Mouse (Mus musculus) bone marrow macrophage, adult 2 months (primary cell): Measurements from ENCODE around the gene Plppr1.

ENCODE experiments used
- CTCF ChIP-seq: IDR thresholded peaks from 2 replicates; pipeline ENCODE4 v1.5.1; 2012; ENCODE audit warnings: low read depth, mild to moderate bottlenecking, low read length, moderate library complexity
- POLR2A ChIP-seq: IDR thresholded peaks from 2 replicates; pipeline ENCODE4 v1.6.1; 2012; ENCODE audit warnings: mild to moderate bottlenecking, low read depth, low read length, borderline replicate concordance

DNA sequence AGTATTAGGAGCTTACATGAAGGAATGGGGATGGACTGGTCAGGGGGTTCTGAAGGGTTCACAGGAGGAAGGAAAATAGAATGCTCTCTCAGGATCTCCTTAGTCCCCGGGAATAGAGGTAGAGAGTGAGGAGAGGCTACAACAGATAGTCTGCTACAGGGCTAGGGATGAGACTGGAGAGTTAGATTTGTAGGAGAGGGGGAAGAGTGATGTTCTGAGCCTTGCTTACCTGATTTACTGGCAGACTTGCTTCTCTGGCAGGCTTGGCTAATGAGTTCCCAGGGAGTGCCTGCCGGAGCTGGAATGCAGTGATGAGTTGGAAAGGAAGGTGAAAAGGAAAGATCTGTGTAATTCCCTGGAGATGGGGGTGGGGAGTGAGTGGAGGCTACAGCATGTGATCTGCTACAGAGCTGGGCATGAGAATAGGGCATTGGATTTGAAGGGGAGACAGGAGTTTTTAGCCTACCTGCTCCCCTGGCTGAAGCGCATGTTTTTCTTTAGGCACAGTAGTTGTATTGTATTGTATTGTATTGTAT is 131.0 kb downstream of the Plppr1 start:
- TF ChIP-seq CTCF (no peak), POLR2A (no peak)
